Mouse (Mus musculus): ENCODE results near the gene Psmd10.

The Psmd10 gene

DNA sequence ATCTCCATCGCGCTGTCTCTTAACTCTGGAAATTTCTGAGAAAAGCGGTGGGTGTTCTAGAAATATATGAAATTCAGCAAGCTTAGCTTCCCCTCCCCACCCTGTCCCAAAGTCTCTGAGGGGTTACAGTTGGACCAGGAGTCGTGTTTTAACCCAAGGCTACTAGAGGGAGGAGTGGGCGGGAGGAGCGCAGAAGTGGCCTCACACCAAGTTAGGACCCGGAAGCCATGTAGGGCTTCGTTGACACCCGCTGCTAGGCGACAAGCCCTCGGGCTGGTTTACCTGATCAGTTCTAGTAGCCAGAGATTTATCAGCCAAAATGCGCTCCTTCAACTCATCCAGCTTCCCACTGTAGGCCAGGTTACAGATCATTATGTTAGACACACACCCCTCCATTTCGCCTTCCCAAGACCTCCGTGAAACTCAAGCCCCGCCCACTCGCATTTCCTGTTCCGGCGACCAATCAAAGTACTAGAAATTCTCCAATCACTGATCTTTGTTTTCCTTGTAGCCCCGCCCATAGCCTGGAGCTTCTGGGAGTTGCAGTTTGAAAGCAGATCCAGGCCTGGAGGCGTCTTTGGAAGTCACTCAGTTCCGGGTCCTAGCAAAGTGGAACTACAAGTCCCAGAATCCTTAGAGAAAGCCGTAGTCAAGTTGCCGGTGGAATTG lies at the start of gene Psmd10, which contains the start of gene Atg4a:
Gene Psmd10 (minus strand): TSS at position 457 of the 669 bp plus-strand sequence.
Gene Atg4a (plus strand): TSS at position 636 of the 669 bp plus-strand sequence.
- DNase-seq (ENCODE audit: low spot score), result peak; percentile 88

DNA sequence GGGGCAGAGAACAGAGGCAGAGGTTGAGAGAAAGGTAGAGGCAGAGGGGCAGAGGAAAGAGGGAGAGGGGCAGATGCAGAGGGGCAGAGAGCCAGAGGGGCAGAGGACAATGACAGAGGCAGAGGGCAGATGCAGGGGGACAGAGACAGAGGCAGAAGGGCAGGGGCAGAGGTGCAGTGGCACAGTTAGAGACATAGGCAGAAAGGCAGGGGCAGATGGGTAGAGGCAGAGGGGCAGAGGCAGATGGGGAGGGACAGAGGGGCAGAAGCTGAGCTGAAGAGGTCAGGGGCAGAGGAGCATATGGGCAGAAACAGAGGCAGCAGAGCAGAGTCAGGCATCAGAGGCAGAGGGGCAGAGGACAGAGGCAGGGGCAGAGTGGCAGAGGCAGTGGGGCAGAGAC lies 42.4 kb upstream of the Psmd10 start:
- DNase-seq (ENCODE audit: low spot score), result no peak

DNA sequence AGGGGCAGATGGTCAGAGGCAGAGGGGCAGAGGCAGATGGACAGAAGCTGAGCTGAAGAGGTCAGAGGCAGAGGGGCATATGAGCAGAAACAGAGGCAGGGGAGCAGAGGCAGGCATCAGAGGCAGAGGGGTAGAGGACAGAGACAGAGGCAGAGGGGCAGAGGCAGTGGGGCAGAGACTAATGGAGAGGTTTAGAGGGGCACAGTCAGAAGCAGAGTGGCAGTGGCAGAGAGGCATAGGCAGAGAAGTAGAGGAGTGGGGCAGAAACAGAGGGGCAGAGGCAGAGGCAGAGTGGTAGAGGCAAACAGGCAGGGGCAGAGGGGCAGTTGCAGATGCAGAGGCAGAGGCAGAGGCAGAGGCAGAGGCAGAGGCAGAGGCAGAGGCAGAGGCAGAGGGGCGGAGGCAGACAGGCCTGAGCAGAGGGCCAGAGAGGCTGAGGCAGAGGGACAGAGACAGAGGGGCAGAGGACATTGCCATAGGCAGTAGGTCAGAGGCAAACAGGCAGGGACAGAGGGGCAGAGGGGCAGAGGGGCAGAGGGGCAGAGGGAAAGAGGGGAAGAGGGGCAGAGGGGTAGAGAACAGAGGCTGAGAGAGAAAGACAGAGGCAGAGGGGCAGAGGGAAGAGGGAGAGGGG lies 41.5 kb upstream of the Psmd10 start:
- DNase-seq (ENCODE audit: low spot score), result no peak

DNA sequence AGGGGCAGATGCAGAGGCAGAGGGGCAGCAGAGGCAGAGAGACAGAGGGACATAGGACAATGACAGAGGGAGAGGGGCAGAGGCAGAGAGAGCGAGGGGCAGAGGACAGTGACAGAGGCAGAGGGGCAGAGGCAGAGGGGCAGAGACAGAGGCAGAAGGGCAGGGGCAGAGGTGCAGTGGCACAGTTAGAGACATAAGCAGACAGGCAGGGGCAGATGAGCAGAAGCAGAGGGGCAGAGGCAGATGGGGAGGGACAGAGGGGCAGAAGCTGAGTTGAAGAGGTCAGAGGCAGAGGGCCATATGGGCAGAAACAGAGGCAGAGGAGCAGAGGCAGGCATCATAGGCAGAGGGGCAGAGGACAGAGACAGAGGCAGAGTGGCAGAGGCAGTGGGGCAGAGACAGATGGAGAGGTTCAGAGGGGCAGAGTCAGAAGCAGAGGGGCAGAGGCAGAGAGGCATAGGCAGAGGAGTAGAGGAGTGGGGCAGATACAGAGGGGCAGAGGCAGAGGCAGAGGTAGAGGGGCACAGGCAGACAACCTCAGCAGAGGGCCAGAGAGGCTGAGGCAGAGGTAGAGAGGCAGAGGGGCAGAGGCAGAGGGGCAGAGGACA lies 40.5 kb upstream of the Psmd10 start:
- DNase-seq (ENCODE audit: low spot score), result no peak

DNA sequence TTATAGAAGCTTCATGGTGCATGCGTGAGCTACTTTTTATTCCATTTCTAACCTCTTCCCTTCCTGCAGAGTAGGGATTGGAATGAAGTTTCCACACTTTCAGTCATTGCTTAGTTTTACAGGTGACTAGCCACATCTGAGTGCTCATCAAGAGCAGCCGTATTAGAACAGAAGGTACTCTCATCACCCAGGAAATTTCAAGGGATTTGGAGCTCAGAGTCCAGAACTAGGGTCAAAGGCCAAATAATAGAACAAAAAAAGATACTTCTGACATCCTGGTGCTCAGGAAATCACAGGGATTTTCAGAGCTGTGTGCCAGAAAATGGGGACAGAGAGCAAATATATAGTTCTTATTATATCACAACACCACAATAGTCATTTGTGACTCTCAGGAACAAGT lies 28.7 kb upstream of the Psmd10 start:
- DNase-seq (ENCODE audit: low spot score), result no peak

DNA sequence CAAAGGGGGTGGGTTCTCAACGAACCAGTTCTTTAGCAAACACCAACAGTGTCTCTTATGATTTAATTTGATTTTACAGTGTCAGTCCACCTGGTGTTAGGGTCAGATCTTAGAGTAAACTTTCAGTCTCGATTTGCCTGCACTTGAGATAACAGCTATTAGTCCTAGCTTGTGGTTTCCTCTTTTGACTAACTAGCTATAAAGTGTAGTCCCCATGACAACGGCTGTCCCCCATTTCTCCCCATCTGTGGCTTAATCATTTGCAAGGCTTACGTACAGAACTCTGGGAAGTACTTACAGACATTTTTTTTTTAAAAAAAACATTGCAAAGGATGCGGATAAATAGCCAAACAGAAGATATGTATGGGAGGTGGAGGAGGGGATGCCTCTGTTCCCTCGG lies 28.3 kb upstream of the Psmd10 start:
- DNase-seq (ENCODE audit: low spot score), result no peak

DNA sequence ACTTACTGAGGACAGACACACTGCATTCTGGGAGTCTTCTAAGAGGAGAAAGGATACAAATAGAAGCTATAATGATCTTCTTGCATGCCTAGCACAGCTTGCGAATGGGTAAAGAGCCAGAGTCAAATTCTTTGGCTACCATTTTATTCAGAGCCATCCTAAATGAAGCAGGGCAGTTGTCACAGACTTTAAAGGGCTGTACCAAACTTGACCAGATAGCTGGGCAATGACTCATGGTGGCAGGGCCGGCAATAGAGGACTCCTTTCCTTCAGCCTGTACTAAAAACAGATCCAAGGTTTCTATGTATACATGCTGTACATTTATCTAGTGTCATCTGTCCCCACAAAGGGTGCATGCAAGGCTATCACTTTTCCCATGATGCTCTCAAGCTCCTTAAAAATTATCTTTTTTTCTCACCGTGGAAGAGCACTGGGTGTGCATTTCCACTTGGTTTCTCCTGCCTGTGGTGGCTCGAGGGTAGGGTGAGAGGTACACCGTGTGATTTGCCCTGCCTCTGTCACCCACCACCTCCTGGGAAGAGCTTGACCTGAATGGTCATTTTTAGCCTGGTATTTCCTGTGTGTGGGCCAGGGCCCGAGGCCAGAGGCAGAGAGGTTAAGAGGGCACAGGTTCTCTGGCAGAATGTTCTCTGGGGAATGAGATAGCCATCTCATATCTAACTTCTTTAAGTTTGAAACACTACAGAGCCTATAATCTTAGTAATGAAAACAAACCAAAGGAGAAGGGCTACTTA lies 26.9 kb upstream of the Psmd10 start:
- no peak for DNase-seq (ENCODE audit: low spot score)

DNA sequence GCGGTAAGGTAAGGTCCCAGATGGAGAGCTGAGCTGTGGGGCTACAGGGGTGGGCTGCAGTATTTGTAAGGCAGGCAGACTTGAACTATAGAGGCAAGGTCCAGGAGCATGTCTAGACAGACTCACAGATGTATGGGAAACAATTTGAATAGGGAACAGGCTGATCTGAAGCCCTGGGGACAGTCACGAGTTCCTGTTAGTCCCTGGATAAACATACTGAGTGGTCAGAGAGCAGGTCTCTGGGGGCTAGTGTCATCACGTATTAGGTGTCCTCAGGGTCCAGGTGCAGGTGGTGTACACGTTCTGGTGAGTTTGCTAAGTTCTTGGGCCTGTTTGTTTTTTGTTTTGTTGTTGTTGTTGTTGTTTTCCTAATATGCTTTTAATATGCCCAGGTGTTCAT lies 23.6 kb upstream of the Psmd10 start:
- no peak for DNase-seq (ENCODE audit: low spot score)

DNA sequence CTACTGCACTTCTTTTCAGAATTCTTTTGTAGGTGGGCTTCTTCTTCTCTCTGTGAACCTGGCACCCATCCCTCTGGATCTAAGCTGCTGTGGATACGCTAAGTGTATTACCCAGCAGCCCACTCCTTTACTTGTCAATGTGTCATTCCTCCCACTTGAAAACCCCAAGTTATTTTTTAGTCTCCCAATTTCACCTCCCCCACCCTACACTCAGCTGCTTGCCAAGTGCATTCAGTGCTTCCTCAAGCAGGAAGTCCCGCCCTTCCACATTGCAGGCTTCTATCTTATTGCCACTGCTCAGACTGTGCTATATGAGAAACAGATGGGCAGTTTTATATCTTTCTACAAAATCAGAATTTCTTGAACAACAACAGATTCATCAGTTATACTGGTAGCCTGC lies 23.0 kb upstream of the Psmd10 start:
- DNase-seq (ENCODE audit: low spot score), result no peak

DNA sequence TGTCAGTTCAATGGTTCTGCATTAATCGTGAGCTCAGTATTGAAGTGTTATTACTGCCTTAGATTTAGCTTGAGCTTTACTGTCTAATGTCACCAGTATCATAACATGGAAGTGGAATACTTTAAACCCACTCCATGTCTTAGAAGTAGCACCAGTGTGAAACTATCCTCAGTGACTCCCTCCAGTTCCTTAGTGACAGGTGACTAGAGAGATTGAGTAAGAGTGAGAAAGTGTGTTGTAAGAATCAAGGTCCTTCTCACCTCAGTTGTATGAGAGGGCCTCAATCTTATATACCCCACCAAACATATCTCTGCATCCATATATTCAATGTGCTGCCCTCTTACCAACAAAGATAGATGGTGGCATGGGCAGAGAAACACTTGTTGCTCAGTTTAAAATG lies 22.4 kb upstream of the Psmd10 start:
- no peak for DNase-seq (ENCODE audit: low spot score)

DNA sequence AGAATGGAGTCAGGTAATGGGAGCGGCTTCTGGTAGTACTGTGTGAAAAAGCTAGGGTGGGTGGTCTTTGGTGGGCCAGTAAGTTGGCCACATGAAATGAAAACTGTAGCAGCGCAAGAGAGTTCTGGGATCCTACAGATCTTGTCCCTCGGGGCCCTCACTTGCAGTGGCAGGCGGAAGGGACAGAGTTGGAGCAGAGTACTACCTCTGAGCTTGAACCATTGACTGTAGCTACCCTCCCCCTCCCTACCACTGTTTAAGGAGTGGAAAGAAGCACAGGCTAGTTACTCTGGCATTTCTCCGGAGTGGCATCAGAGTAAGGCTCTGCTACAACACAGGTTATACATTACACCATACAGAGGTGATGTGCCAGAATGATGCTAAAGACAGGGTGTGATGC lies 431 bp upstream of the Psmd10 start:
- DNase-seq (ENCODE audit: low spot score), result no peak

DNA sequence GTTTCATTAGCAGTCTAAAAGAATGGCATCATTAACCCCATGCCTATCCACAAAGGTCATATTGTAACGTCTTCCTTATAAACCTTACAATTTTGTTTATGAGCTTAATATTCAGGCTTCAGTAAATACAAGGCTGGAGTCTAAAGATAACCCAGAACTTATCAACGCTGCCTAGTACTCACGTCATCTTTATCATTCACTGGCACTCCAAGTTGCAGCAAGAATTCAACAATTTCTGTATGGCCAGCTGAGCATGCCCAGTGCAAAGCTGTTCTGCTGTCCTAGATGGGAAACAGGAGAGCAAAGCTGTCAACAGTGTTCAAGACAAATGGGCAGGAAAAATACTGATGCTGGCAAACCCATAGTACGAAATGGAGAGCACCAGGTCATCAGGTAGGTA lies 2.9 kb downstream of the Psmd10 start:
- no peak for DNase-seq (ENCODE audit: low spot score)

DNA sequence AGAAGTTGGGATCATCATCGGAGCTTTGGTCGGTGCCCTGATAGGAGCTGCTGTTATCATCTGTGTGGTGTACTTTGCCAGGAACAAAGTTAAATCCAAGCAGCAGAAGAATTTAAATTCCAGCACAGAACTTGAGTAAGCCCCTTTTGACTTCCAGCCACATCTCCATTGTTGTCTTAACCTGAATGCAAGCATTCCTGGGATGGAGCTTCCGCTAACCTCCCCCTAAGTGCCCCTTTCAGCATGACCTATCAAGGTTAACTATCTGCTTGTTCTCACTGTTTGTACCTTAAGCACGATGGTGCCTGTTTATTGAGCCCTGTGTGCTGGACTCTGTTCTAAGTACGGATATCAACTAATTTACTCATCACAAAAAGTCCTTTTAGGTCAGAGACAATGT lies 20.3 kb downstream of the Psmd10 start:
- no peak for DNase-seq (ENCODE audit: low spot score)

DNA sequence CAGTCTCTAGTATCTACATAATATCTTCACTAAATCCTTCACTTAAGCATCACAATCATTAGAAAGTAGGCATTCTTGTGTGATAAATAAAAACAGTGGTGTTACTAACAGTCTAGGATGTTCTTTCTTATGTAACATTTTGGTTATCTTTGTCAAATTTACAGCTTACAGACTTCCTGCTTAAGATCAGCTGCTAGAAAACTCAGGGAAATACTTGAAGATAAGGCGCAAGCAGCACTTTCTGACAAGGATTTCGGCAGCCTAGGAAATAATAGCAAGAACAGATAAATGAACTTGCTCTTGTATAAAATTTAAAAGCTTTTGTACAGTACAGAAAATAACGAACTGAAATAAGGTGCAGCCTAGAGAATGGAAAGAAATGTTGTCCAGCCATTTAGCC lies 23.3 kb downstream of the Psmd10 start:
- DNase-seq (ENCODE audit: low spot score), result no peak

DNA sequence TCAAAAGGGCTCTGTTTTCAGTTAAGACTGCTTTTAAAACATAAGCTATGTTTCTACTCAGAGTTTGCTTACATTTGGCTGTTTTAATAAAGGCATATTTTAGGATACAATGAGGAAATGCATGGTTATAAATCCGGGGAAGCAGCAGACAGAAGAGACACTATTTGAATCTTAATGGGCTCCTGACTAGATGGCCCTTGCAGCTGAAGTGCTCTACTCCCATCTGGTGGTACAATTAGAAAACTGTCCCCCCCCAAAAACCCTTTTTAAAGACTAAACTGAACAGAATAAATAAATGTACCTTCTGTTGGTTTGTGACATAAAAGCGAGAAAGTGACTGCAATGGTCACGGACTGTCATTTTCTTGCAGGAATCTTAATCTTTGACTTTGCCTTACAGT lies 24.5 kb downstream of the Psmd10 start:
- no peak for DNase-seq (ENCODE audit: low spot score)

DNA sequence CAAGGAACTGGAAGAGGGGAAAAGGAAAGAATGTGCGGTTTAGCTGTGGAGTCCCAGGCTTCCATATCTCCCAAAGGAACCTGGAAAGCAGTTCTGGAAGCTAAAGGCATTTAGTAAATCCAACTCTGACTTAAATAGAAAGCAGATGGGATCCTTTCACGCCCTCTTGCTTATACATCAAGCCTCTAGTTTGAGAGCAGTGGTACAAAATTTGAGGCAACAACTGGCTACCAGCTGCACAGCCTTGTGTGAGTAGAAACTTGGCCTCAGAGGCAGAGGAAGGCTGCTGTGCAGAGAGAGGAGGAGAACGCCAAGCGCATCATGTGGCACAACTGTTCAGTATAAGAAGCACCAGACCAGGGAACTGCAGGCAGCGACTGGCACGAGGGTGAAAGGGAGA lies 35.2 kb downstream of the Psmd10 start:
- no peak for DNase-seq (ENCODE audit: low spot score)

DNA sequence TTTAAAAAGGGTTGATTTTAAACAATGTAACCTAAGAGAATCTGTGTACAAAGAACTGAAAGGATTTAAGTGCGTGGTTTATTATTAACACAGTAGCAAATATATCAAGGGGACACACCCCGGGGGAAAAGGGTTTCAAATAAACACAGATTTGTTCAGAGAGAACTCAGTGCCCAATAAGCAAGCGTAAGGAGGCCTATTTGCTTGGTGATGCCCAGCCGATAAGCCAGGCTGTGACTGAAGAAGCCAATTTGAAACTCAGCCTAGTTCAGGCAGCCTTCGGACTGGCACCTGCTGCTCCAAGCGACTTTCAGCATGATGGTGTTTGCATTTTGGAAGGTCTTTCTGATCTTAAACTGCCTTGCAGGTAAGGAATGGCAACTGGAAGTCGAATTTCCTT lies 49.2 kb downstream of the Psmd10 start, which contains the start of gene Vsig1:
Gene Vsig1 (plus strand): TSS at position 249 of the 400 bp plus-strand sequence.
- DNase-seq (ENCODE audit: low spot score), result no peak

DNA sequence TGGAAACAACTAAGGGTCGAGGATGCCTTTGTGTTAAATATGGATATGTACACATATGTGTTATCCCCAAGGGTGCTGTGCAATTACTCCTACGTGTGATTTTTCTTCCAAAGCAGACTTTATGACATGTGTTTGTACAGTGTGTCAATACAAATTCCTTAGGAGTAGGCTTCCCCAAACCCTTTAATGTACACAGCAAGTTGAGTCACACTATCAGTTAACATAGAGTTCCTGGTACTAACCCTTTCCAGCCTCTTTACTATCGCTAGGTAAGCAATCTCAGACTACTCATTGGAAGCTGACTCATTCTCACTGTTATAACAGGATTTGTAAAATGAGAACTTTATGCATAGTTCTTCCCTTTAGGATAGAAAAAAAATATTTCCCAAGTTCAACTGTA lies 53.0 kb downstream of the Psmd10 start:
- no peak for DNase-seq (ENCODE audit: low spot score)

Measured in layer of hippocampus, adult 9-10 months (tissue).